Mouse (Mus musculus) liver, postnatal 0 days (tissue): ENCODE measurements around the gene 2510009E07Rik. TPM values are rescaled to one million over a fixed set of nuclear protein-coding genes. Genes with fewer than 3 reads are reported as not detected.

Experiments used
- ATAC-seq: fragments of 200-750 bp; cut with Nextera tagmentation; 2 replicates; pipeline ENCODE4 v1.8.0; 2017; ENCODE audit warnings: mild to moderate bottlenecking, moderate library complexity
- DNase-seq: peaks from one replicate; pipeline ENCODE4 v3.0.0-alpha.2; 2016
- H3K27ac ChIP-seq: fragments of 300-500 bp; sonication (generic); 2 replicates; pipeline ENCODE4 v1.5.1; 2014; ENCODE audit warnings: antibody characterized with exemption, moderate library complexity, mild to moderate bottlenecking, low read depth
- H3K27me3 ChIP-seq: fragments of 300-500 bp; sonication (generic); 2 replicates; pipeline ENCODE4 v1.6.1; 2014; ENCODE audit warnings: low read length, control low read depth, mixed read lengths; ENCODE audit not compliant: insufficient read depth
- H3K36me3 ChIP-seq: fragments of 300-500 bp; sonication (generic); replicated peaks from 2 replicates; pipeline ENCODE4 v1.6.1; 2014; ENCODE audit warnings: mild to moderate bottlenecking, control low read depth, low read length, moderate library complexity, mixed read lengths; ENCODE audit not compliant: insufficient read depth
- H3K4me1 ChIP-seq: fragments of 300-500 bp; sonication (generic); 2 replicates; pipeline ENCODE4 v1.6.1; 2014; ENCODE audit warnings: antibody characterized with exemption, mild to moderate bottlenecking, control low read depth; ENCODE audit not compliant: insufficient read depth
- H3K4me2 ChIP-seq: fragments of 300-500 bp; sonication (generic); 2 replicates; pipeline ENCODE4 v1.6.1; 2014; ENCODE audit warnings: low read depth, mild to moderate bottlenecking, low read length, moderate library complexity, mixed read lengths
- H3K4me3 ChIP-seq: fragments of 300-500 bp; sonication (generic); 2 replicates; pipeline ENCODE4 v1.5.1; 2014; ENCODE audit warnings: low read depth, low read length
- H3K9ac ChIP-seq: fragments of 300-500 bp; sonication (generic); replicated peaks from 2 replicates; pipeline ENCODE4 v1.6.1; 2014; ENCODE audit warnings: mild to moderate bottlenecking, moderate library complexity
- H3K9me3 ChIP-seq: fragments of 300-500 bp; sonication (generic); 2 replicates; pipeline ENCODE4 v1.6.1; 2016; ENCODE audit warnings: mild to moderate bottlenecking, control low read depth, low read length, mixed read lengths
- CTCF ChIP-seq: sonication (generic); IDR thresholded peaks from 2 replicates; pipeline ENCODE4 v1.5.1; 2016; ENCODE audit warnings: antibody characterized with exemption, low read depth
- EP300 ChIP-seq: IDR thresholded peaks from 2 replicates; pipeline ENCODE4 v1.6.1; 2016; ENCODE audit warnings: antibody characterized with exemption, low read depth, mild to moderate bottlenecking
- WGBS: fragments of 180-500 bp; shearing (Covaris S2); extraction: QIAGEN DNeasy Blood & Tissue Kit; methylation state at CpG from one replicate; pipeline ENCODE4 v1.1.7; 2014; ENCODE audit not compliant: insufficient replicate concordance; 5-methylcytosine and 5-hydroxymethylcytosine counted together
- polyA plus RNA-seq: library from polyadenylated mRNA; unstranded; fragments of >200 nt; fragmentation: Nextera tagmentation; extraction: Ambion mirVana; gene quantifications from 2 replicates; pipeline ENCODE4 v1.2.1, GENCODE M21; 2015

Gene 2510009E07Rik
- polyA plus RNA-seq, 1 experiment from 2014 or later, result 3.5 TPM

DNA sequence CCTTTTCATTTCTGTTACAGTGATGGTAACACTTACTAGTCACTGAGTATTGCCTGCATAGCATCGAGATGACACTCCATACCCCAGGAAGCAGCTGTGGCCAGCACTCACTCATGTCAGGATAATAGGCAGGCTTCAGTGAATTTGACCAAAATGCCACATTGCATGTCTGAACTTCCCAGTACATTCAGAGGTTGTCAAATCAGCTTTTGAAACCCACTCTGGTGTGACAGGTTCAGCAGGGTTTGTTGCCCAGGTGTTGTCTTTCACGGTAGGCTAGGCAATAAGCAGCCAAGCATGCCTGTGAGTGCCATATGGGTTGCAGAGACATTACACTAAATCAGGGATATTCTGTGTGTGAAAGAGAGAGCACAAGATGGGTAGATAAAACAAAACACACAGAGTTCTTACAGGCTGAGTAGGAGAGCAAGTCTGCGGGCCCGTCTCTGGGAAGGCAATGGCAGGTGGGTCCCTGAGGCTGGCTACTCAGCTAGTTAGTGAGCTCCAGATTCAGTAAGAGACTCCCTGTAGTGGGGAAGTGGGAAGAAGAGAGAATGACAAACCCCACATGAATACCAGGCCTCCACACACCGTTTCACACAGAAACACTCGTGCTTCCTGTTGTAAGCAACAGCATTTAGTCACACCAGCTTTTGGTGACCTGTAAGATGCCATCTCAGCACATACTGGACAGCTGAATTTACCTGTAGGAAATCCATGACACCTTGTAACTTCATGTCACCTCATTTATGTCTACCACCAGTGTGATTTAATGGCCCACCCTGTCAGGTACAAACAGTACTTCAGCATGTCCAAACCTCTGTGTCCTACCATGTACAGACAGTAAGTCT is 68.5 kb downstream of the 2510009E07Rik start:
- 67% methylated on average over 6 of the region's 6 CpGs for WGBS
- no peak for TF ChIP-seq CTCF
- no peak for TF ChIP-seq EP300
- peak; percentile 31; the same call in 1 of the 2 replicates for ATAC-seq
- Histone ChIP-seq H3K4me1 (no peaks in the 10 kb centered on the region), H3K9ac (no peak overlapping the region), H3K4me2 (no peak overlapping the region), H3K4me3 (no peak overlapping the region), H3K27ac (no peak overlapping the region), H3K36me3 (no peaks in the 10 kb centered on the region), H3K9me3 (no peaks in the 10 kb centered on the region), H3K27me3 (no peaks in the 10 kb centered on the region)
- DNase-seq, result no peak

DNA sequence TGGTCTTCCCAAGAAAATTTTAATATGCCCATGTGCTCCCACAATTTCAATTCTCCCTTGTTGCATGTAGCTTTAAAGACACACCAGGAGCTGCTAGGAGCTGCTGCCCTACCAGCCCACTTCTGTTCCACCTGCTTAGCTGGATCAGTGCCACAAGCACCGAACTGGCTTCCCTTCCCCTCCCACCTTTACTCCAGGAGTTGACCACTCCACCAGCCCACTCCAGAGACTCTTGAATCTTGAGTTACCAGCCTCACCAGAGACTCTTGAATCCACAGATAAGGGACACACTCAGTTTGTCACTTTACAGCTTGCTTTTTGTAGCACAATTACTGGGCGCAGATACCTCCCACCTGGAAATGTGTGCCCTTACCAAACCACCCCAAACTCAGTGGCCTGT is 73.8 kb downstream of the 2510009E07Rik start:
- Histone ChIP-seq H3K4me2 (no peak overlapping the region), H3K4me1 (no peaks in the 10 kb centered on the region), H3K9ac (no peak overlapping the region), H3K9me3 (no peaks in the 10 kb centered on the region), H3K36me3 (no peaks in the 10 kb centered on the region), H3K4me3 (no peak overlapping the region), H3K27ac (no peak overlapping the region), H3K27me3 (no peaks in the 10 kb centered on the region)
- no peak for TF ChIP-seq CTCF
- TF ChIP-seq EP300, result no peak
- DNase-seq (no peak), ATAC-seq (no peak)
- 75% methylated on average over 2 of the region's 2 CpGs for WGBS

DNA sequence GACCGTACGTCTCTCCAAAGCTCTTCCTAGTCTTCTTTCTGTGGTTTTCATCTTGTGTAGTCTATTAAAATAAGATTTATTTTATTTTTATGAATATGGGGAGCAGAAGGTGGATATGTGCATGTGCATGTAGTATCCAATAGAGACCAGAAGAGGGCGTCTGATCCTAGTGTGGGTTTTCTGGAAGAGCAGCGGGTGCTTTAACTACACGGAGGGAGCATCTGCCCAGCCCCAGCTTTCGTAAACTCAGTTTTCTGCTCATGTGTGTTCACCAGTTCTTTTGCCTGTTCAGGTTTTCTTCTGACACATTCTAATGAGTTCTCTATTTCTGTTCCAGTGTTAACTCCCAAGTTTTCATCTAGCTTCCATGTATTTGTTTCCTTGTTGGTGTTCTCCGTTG is 78.7 kb downstream of the 2510009E07Rik start:
- TF ChIP-seq CTCF (peak; percentile 72), EP300 (no peak)
- H3K4me1 ChIP-seq, result no peaks in the 10 kb centered on the region
- no peak overlapping the region for H3K4me2 ChIP-seq
- H3K27ac ChIP-seq, result no peak overlapping the region
- no peak overlapping the region for H3K9ac ChIP-seq
- 51% methylated on average over 7 of the region's 7 CpGs for WGBS
- no peaks in the 10 kb centered on the region for H3K36me3 ChIP-seq
- H3K27me3 ChIP-seq, result no peaks in the 10 kb centered on the region
- ATAC-seq, result no peak
- H3K9me3 ChIP-seq, result no peaks in the 10 kb centered on the region
- DNase-seq, result no peak
- H3K4me3 ChIP-seq, result no peak overlapping the region

DNA sequence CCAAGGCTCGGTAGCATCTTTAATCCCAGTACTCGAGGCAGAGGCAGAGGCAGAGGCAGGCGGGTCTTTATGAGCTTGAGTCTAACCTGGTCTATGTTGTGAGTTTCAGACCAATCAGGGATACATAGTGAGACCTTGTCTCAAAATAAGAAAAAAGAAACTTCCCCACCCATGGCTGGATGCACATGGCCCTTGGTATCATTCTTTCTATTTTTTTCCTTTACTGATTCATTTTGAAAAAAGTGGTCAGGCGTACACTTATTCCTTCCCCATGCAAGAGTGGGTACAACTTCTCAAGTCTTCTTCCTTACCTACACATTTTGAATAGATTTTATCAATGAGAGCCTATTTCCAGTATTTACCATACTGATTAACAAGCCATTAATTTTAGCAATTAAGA is 84.0 kb downstream of the 2510009E07Rik start:
- no peak for ATAC-seq
- TF ChIP-seq CTCF (no peak), EP300 (no peak)
- H3K4me3 ChIP-seq, result no peak overlapping the region
- no peak for DNase-seq
- no peaks in the 10 kb centered on the region for H3K27me3 ChIP-seq
- no peaks in the 10 kb centered on the region for H3K4me1 ChIP-seq
- no peak overlapping the region for H3K9ac ChIP-seq
- no peaks in the 10 kb centered on the region for H3K36me3 ChIP-seq
- no peak overlapping the region for H3K27ac ChIP-seq
- WGBS, result 86% methylated on average over 4 of the region's 4 CpGs
- no peaks in the 10 kb centered on the region for H3K9me3 ChIP-seq
- no peak overlapping the region for H3K4me2 ChIP-seq

DNA sequence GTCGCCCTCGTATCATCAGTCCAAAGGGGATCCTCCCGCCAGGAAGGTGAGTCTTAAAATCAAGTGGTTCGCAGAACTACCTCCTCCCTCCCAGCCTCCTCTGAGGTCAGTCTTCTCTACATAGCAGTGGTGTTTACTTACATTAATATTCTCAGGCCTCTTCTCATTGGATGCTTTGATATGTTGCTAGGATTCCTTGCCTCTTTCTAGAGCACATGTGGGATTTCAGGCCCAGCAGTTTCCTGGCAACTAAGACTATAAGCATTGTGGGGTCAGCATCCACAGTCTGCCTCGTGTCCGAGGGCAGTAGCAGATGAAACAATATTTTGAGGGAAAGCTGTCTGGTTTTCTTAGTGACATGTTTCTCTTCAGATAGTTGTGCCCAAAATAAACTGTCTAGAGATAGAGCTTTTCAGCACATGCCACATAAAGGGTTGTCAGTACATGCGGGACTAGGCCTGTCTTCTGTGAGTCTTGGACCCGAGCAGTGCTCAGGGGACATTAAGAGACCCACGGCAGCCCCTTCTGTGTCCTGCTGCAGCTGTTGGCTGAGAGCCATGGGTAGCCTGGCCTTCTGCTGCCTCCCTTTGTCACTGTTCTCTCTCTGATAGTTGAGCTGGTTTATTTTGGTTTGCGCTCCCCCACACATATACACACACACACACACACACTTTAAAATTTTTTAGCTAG is 86.1 kb downstream of the 2510009E07Rik start:
- H3K4me2 ChIP-seq, result no peak overlapping the region
- TF ChIP-seq EP300 (no peak), CTCF (no peak)
- no peaks in the 10 kb centered on the region for H3K9me3 ChIP-seq
- no peaks in the 10 kb centered on the region for H3K36me3 ChIP-seq
- 78% methylated on average over 10 of the region's 10 CpGs for WGBS
- ATAC-seq (no peak), DNase-seq (no peak)
- H3K4me1 ChIP-seq, result no peaks in the 10 kb centered on the region
- no peak overlapping the region for H3K9ac ChIP-seq
- no peak overlapping the region for H3K4me3 ChIP-seq
- H3K27ac ChIP-seq, result no peak overlapping the region
- H3K27me3 ChIP-seq, result no peaks in the 10 kb centered on the region

DNA sequence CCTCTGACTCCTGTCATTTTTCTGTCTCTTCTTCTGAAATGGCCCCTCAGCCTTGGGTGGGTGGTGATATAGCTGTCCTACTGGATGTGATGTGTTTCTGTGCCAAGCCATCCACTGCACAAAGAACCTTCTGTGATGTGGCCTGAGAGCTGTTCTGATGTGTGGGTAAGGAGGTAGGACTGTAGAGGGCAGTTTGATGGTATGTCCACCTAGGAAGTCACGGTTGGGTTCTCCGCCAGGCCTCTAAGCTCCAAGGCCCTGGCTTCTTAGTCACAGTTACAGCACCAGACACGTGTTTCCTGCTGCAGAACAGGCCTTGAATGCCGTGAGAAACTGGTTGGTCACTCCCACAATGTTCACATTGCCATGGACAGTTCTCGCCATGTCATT is 86.8 kb downstream of the 2510009E07Rik start:
- no peak overlapping the region for H3K9ac ChIP-seq
- H3K27me3 ChIP-seq, result no peaks in the 10 kb centered on the region
- no peaks in the 10 kb centered on the region for H3K36me3 ChIP-seq
- TF ChIP-seq CTCF (no peak), EP300 (no peak)
- DNase-seq (no peak), ATAC-seq (no peak)
- H3K9me3 ChIP-seq, result no peaks in the 10 kb centered on the region
- no peak overlapping the region for H3K4me2 ChIP-seq
- no peak overlapping the region for H3K27ac ChIP-seq
- no peak overlapping the region for H3K4me3 ChIP-seq
- H3K4me1 ChIP-seq, result no peaks in the 10 kb centered on the region
- WGBS, result 72% methylated on average over 5 of the region's 5 CpGs
